Mouse (Mus musculus): ENCODE data around the gene Myo1b.
"Not testable (repeated sequence)": the region's sequence is repeated elsewhere in the genome, so short reads cannot be mapped to it uniquely, and the experiment has no call there.

Myo1b gene

DNA sequence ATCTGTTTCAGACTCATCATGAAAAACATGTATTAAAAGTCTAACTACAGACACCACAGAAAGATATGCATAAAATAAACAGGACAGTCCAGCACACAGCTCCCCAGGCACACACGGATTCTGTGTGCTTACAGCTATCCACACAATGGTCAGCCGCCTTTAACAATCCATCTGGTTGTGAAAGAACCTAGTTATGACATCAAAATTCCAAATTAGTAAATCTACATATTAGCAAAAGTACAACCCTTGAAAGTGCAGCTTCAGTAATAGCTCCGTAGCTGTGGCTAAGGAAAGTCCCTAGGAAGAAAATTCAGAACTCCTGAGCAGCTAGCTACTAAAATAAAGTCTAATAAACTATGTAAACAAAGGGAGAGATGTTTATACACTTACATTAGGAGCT, 21.1 kb downstream of the Myo1b start:
- no peak for DNase-seq

DNA sequence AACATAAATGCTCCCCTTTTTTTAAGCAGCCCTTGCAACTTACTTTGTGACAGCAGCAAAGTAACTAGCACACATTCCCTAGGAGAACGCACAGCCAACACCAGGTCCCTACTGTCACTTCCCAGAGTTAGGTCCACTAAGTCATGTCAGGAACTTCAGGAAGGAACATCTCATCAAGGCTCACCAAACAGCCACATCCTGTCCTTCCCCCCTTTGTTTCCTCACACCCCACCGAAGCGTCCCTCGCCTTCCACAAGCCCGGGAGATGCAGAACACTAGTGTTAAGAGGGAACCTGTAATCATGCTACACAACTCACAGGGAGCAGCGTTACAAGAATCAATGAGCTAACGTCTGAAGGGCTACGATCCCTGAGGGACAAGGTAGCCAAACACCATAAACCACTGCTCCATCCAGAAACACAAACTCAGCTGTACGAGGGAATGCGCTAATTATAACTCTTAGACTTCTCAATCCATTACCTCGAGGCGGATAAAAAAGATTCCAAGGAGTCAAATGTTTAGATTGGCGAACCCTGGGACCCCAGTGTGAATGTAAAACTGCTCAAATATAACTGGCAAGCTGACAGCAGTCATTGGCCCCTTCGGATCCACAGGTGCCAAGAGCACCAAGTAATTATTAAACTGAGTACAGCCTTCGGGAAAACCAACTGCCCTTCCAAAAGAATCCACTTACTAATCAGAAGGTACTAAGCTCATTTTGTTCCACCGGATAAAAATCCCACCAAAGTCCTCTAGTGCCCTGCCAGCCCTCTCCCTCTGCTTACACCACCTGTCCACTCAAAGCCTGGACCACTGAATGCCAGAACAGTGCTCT, 22.1 kb downstream of the Myo1b start:
- DNase-seq, result no peak

DNA sequence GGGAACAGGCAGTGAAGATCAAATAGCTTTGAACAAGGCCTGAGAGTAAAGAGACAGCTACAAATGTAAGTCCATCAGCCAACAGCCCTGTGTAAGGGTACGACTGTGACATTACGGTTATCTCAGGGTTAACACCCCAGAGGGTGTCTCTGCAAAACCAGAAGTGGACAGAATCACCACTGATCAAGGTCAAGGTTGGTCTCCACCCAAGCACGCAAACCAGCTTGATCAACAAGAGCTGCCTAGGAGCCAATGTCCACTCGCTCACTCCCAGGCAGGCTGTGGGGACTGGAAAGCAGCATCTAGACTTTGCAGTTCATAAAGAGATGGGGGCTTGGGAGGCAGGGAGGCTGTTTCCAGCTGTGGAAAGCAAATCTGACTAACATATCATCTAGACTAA, 23.9 kb downstream of the Myo1b start:
- no peak for DNase-seq

DNA sequence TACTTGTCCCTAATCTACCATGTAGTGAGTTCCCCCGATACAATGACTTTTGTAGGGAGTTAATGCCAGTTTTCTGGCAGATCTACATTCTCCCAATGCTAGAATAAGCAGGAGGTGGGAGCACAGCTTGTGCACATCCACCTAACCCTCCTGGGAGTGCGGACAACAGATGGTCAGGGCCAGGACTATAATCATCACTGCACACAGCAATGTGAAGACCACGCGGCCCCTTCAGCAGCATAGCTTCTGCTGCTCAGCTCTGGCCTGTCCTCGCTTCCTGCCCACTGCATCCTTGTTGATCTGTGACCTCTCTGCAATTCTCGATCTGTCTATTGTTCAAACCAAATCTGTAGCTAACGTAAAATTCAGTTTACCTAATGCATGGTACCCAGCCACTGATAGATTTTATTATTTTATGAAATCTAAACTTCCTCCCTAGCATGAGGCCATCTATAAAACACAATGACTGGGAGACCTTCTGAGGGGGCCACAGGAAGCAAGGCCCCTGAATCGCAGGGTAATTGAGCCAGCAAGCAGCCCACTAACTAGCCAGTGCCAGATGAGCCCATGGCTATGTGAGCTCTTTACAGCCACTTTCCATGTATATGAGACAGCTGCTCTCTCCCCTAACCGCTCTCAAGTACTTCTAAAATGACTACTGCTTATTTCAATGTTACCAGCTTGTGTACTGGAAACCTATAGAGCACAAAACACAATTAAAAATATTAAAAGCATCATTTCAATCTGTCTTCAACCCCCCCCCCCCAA, 27.6 kb downstream of the Myo1b start:
- no peak for DNase-seq

DNA sequence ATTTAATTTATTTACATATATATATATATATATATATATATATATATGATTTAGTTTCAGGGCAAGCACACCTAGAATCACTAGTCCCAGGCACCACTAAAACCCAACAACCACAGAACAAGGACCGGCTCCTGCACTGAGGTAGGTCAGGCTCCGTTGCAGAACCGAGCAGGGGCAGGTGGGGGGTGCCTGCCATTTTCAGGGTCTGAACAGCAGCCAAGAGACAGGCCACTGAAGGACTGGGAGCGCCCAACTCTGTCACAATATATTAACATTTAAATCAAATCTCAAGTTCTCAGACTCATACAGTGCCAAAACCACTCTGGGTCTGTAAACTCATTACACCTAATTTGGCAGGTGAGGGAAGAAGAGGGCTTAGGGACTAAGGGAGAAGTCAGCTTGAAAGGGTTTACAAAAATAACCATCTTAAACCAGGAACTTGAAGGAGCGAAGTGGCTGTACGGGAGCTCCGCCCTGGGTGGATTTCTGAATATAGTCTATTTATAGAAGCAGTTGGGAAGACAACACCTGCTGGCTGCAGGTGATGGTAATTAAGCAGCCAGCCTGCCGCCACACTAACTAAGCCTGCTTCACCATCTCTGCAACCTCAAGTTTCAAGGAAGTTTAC, 30.4 kb downstream of the Myo1b start:
- DNase-seq, result no peak

DNA sequence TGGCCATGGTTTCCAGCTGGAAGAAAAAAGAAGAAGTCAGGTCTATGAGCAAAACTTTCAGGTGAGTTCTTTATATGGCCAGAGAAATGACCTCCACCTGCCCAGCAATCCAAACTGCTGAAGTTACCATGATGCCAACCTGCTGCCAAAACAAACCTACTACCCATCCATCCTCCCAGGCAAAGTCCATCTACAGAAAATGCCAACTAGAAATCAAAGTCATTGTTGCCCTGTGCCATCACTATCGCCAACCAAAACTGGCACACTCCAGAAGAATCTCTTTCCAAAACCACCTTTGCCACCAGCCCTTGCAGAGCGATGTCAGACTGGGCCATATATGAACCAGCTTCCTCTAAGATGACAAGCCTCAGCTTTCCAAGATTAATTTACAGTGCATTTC, 32.7 kb downstream of the Myo1b start:
- no peak for DNase-seq

DNA sequence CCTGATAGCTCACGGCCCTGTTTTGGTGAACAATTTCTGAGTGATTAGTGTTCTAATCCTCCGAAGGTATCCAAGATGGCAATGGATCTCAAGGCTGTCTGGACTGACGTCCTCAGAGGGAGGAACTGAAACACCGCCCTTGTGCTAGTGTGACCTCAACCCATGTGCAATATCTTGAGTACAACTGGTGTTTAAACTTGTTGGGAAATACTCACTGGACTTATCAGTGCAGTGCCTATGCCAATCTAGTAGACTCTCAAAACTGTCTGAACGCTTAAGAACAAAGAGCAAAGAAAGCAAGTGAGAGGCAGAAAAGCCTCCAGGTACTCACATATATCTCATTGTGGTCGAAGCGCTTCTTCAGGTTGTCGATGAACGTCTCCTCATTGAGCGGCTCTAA, 33.1 kb downstream of the Myo1b start:
- DNase-seq, result no peak

DNA sequence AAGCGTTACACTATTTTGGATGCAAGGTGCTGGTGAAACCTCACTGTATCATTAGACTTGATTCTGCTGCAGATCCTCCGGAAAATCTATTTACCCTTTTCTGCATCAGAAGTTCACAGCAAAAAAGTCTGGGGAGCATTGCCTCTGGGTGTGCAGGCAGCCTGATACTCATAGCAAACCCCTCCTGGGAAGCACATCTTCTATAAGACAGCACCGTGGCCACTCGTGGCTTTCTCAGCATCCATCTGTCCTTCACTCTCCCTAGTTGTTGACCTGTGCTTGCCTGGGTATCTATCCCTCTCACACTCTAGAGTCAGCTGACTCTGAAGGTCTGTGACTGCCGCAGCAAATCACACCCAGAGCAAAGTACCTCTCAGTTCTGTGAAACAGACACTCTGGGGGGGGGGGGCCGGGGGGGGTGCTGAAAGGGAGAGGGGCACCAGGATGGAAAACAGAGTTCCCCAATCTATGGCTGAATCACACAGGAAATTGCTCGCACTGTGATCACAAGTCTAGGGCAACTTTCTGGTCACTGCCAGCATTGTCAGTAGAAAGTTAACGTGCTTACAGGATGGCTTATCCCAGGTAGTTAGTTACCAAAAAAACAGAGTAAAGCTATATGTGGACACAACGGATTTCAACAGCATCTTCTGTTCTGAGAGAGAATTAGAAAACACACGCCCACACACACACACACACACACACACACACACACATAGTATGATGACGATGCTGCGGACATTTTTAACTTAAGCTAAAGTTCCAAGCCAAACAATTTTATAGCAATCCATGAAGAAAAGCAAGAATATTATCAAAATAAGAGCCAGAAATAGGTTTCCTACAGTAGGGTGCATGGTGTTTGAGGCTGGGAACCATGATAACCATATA, 35.7 kb downstream of the Myo1b start:
- no peak for DNase-seq

DNA sequence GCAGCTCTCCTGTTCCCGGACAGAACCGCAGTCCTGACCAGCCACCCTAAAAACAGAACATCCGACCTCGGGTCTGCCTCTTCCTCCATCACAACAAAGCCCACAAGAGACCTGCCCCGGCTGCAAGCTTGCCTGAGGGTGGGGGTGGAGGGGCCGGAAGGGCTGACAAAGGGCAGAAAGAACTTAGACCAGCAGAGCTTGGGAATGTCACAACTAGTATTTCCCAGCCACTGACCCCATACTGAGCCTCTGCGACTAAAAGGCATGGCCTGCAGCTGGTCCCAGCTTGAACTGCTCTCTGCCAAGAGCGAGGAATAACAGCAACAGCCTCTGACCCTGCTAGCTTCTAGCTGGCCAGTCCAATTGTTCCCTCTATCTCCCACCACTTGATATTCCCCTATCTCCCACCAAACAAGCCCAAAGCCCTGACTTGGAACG, 36.5 kb downstream of the Myo1b start:
- DNase-seq, result no peak

DNA sequence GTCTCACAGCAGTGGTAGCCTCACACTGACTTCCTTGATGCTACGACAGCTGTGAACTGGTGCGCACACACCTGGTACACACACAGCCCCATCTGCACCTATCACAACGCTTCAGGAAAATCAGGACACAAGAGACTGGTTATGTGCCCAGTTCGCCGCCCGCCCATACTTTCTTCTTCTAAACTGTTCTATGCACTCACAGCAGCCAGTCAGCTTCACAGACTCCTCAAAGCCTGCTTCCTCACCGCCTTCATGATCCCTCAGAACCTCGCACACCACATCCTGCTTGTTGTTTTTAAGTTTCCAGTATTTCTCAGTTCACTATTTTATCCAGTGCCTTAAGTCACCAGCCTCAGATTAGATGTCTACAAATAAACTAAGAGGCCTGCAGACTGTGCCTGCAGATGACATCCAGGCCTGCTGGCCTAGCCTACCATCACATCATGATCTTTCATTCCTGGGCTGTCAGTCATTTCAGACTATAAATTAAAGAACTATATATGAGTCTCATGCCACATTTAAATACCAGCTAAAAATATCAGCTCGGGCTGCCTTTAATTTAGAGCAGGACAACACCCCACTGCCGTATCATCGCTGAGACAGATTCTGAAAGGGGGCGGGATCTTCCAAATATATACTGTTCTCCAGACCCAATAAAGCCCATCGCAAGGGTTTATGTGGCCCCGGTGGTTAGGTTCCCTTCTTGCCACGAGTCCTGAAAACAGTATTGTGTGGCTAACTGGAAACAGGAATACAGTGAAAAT, 40.2 kb downstream of the Myo1b start:
- peak in 1 of 2 experiments; percentile 14 for DNase-seq

DNA sequence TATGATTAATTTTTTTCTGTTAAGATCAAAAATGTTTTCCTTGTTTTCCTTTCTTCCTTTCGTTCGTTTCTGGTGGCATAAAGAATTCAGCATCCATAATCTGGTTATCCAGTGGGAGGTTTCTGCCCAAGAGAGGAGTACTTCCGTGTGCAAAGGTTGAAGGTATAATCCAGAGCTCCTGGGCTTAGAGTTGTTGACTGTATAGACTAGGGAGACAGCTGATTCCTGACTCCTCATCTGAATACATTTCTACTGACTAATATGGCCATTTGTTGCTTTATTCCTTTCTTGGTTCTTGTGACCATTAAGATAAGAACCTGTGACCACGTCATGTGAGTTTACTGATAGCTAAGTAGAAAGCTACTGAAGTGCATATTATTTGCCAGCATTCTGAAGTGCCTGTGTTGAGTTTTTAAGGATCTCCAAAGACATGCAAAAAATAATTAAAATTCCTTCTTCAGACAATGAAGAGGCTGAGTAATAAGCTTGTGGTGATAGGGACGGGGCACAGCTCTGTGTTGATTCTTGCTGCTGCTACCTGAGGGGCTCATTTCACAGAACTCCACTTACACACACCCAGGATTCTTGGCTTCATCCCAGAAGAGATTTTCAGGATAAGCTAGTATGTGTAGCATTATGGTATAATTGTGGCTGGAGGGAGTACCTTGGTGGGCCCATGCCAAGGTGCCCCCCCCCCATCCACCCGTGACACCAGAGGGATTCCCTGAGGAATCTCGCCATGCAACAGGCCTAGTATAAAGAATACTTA, 43.2 kb downstream of the Myo1b start:
- no peak for DNase-seq

DNA sequence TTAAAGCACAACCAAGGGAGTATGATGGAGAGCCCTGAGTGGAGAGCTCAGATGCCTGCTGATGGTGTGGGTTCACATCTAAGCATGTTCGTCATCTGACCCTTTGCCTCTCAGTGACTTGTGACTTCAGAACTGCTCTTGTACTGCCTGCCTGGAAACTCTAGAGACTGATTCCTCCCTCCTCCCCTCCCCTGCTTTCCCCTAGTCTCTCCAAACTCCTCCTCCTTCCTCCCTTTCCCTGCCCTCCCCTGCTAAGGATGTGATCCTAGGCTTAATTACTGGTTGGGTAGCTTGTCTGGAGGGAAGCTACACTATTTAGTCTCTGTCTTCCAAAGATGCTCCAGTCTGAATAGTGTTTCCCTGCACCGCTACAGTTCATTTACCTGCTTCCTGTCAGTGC, 44.6 kb downstream of the Myo1b start:
- DNase-seq, result not testable (repeated sequence)

DNA sequence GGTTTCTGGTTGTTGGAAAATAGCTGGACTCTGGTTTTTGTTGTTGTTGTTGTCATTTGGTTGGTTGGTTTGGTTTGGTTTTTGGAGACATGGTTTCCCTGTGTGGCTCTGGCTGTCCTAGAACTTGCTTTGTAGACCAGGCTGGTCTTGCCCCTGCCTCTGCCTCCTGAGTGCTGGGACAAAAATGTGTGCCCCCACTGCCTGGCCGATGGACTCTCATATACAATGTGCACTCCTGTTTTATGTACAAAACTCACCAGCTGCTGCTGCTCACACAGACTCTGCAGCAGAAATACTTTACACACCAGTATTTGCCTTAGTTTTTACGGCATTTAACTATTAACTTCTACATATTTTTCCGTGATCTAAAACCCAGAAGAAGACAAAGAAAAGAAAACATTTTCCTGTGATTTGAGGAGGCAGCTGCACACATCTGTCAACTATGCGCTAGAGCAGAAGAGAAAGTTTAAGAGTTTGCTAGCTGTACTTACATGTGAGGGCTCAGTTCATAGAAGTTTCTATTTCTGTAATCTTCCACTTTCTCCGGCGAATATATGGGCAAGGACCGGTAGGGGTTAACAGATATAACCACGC, 52.9 kb downstream of the Myo1b start:
- DNase-seq, result no peak

DNA sequence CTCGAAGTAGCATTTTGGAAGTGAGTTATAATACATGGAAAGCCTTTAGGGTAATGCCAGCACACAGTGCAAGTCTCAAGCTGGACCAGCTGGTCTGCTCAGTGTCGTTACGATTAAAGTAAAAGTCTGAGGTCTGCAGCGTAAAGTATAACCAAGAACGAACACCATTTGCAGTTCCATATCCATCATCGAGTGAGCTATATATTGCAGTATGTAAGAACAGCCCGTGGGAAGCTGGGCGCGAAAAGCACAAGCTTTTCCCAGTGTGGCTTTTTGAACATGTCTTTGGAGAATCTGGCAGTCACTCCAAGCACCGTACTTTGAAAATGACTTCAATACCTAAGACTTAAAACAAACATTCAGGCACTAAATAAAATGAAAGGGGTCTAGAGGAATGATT, 55.0 kb downstream of the Myo1b start:
- DNase-seq, result no peak

DNA sequence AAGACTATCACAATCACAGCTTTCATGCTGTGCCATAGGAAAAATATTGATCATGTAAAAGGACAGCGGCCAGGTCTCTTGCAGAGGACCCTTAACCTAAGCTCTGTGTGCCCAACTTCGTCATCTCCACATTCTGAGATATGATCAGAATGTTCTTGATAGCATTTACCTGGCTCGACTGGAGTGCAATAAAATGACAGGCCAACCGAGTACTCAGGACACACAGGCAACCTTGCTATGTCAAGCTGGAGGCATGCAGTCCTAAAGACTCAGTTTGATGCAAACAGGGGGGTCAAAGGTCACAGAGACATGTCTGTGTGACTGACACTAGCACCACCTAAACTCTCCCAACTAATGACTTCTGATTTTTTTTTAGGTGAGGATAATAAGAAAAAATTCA, 58.9 kb downstream of the Myo1b start:
- DNase-seq, result no peak

DNA sequence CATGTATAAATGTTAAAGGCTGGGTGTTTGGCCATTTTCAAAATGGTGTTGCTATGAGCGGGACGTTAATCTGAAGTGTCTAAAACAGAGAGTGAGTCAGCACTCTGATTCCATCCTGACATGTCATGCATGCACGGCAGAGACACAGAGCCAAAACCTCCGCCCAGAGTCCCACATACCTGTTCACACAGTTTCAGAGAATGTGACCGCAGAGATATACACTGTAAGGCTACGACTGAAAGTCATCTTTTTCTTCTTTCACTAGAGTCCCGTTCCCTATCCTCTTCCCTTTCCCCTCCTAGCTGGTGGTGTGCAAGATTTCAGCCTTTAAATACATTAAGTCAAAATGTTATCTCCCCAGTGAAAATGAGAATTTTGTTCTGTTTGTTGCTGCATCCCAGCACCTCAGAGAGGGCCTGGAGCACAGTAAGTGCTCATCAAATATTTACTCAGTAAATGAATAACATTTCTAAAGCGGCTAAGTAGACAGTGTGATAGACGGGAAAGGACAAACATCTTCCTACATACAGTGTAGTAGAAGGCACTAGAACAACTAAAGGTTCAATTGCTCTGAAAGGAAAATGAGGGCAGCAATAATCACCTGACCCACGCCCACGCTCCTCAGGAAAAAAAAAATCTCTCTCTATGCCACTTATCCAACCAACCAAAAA, 59.5 kb downstream of the Myo1b start:
- no peak for DNase-seq

DNA sequence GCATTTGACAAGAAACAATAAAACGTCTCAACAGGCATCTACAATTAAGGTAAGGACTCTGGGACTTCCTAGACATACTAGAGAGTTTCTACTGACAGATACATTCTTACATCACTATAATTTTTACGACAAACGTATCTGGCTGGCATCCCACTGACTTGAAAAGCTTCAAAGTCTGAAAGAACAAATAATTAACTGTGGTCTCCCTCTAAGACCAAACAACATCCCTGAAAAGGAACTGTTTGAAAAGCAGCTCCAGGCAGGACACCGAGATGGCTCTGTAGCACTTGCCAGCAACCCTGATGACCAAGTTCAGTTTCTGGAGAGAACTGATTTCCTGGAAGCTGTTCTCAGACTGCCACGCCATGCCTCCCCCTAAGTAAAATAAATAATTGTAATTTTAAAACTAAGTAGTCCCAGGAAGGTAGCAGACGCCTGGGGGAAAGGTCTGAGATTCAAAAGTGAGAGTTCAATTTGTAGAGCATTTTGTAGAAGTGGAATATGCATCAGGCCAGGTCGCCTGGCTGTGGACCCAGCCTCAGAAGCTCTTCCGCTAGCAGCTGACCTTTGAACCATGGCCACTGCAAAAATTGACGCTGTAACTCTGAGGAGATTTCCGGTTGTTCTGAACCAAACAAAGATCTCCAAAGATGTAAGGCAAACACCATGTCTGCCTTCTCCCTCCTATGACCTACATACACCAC, 60.2 kb downstream of the Myo1b start:
- DNase-seq, result no peak

DNA sequence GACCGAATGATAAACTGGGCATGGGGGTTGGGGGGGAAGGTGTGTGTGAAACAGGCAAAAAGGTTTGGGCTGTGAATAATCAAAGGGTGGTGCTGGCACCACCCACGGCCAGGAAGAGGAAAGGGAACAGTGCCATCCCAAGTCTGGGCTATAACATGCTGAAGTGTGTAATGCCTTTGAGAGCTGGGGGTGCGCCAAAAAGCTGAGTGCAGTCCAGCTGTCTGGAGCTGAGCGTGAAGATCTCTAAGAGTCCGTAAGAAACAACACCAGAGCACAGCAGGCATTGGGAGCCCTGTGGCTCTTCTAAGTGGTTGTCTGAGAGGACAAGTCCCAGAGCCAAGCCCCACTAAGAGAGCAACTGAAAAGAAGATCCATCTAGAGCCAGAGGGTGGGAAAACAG, 63.6 kb downstream of the Myo1b start:
- DNase-seq, result no peak

DNA sequence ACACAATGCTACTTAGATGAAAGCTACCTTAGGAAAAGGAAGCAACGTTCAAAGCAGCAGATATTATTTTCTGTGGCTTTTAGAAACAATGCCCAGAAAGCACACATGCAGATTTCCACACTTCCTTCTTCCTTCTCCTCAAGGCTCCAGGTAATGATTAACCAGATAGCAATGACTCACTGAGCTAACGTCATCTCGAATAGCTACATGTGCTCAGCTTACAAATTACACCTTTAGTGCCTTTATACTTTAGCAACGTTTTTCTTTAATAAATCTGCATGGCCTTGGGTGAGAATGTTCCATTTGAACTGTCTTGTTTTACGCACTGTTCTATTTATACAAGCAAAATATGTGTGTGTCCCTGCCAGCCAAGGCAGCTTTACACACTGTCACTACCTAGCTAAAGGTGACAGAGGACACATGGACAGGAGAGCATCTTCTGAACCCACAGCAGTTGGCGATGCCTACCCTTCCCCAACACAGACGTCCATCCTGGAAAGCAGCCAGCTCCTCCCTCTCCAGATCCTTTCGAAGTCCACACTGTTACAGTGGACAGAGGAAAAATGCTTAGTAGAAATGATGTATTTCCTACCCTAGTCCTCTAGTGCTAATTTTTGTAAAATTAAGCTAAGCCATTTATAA, 66.2 kb downstream of the Myo1b start:
- no peak for DNase-seq
